Comparison of ENCODE assay signal across 15 mouse cellular contexts in genomic region chr10:69299985-69300384, GRCm38 (mm10). TPM values are rescaled to one million over a fixed set of nuclear protein-coding genes. Genes with fewer than 3 reads are reported as not detected.
"Had no signal": no experiment of that assay in that cellular context is flagged by ENCODE, and none has a peak within 500 bp of the region (broad histone marks: within the 10 kb centered on the region; RNA-seq: fewer than 3 reads in every experiment).

No protein-coding gene starts in this region.

- DNase-seq: kidney, postnatal 14 days; left cerebral cortex, postnatal 4 days; lung, postnatal 14 days; right cerebral cortex, postnatal 25 days; thymus, postnatal 4 days had no signal

- H3K4me3 ChIP-seq: kidney, embryonic 15.5 days; limb, embryonic 13.5 days; lung, embryonic 15.5 days; megakaryocyte, embryonic 14.5 days; midbrain, embryonic 15.5 days; neural tube, embryonic 13.5 days had no signal

- H3K9me3 ChIP-seq: kidney, embryonic 15.5 days; limb, embryonic 13.5 days; lung, embryonic 15.5 days; midbrain, embryonic 15.5 days; neural tube, embryonic 13.5 days had no signal

- H3K27me3 ChIP-seq: kidney, embryonic 15.5 days; limb, embryonic 13.5 days; lung, embryonic 15.5 days; midbrain, embryonic 15.5 days; neural tube, embryonic 13.5 days had no signal

- H3K36me3 ChIP-seq: kidney, embryonic 15.5 days; limb, embryonic 13.5 days; lung, embryonic 15.5 days; midbrain, embryonic 15.5 days; neural tube, embryonic 13.5 days had no signal

- H3K4me2 ChIP-seq: kidney, embryonic 15.5 days; limb, embryonic 13.5 days; lung, embryonic 15.5 days; midbrain, embryonic 11.5 days; midbrain, embryonic 15.5 days; neural tube, embryonic 13.5 days had no signal

- H3K27ac ChIP-seq: kidney, embryonic 15.5 days; limb, embryonic 13.5 days; liver, embryonic 14.5 days; lung, embryonic 15.5 days; macrophage; midbrain, embryonic 15.5 days; neural tube, embryonic 13.5 days had no signal

- H3K9ac ChIP-seq: kidney, embryonic 15.5 days; limb, embryonic 13.5 days; liver, embryonic 14.5 days; lung, embryonic 15.5 days; midbrain, embryonic 15.5 days; neural tube, embryonic 13.5 days had no signal

- ATAC-seq: midbrain, embryonic 15.5 days had no signal

- H3K4me1 ChIP-seq: limb, embryonic 13.5 days; lung, embryonic 15.5 days; megakaryocyte, embryonic 14.5 days; midbrain, embryonic 15.5 days; neural tube, embryonic 13.5 days had no signal

RNA-seq across cellular contexts. Expression of gene Cdk1, which starts 52.8 kb away (rescaled TPM):
- total RNA-seq: left cerebral cortex, adult 18-20 months had no signal
